Mouse (Mus musculus) liver, embryonic 14.5 days (tissue): ENCODE results near the gene Mrps18c.

ENCODE experiments used
- CTCF ChIP-seq: IDR thresholded peaks from 2 replicates; pipeline ENCODE4 v1.5.1; 2016; ENCODE audit warnings: antibody characterized with exemption, low read depth, control low read depth
- EP300 ChIP-seq: IDR thresholded peaks from 2 replicates; pipeline ENCODE4 v1.6.1; 2016; ENCODE audit warnings: antibody characterized with exemption, low read depth

GRCm38 (mm10) chr5:100771575-100771974 is 26.9 kb upstream of the Mrps18c start:
- no peak for TF ChIP-seq EP300
- TF ChIP-seq CTCF = no peak
